Mouse (Mus musculus): ENCODE results near the gene Pitpnm2. TPM values are rescaled to one million over a fixed set of nuclear protein-coding genes. Genes with fewer than 3 reads are reported as not detected.

Gene Pitpnm2
- total and polyA plus RNA-seq, 2 experiments, result 10.6 to 30.3 TPM

DNA sequence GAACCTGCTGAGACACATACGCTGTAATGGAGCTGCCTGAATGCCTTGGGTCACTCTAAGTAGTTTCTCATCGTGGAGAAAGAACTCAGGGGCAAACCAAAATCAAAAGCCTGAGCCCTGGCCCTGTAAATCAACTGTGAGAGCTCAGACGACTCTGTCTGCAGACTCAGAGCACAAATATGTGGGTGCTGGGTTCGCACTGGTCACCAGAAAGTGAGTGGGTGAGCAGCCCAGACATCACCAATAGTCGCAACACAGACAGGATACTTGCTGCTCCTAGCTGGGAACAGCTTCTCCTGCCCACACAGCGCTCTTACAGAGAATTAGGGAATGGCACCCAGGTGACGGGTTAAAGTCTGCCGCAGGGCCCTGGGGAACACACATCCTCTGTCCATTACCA is 4.0 kb upstream of the Pitpnm2 start:
- no peak for TF ChIP-seq CTCF (IDR thresholded peaks at IDR 0.05; ENCODE audit: low read depth, low read length)
- TF ChIP-seq POLR2A (IDR thresholded peaks at IDR 0.05; ENCODE audit: extremely low read depth, insufficient read depth, low read length), result no peak
- Histone ChIP-seq H3K4me3 (ENCODE audit: insufficient read depth, low read depth, low read length) (no peak overlapping the region), H3K36me3 (ENCODE audit: control insufficient read depth, insufficient read depth, low read length) (no peaks in the 10 kb centered on the region), H3K27ac (replicated peaks; ENCODE audit: insufficient read depth, low read depth, low read length) (no peak overlapping the region), H3K4me1 (ENCODE audit: control insufficient read depth, insufficient read depth, low read length) (peaks cover 10% of the 10 kb centered on the region), H3K27me3 (ENCODE audit: control insufficient read depth, insufficient read depth, low read length) (no peaks in the 10 kb centered on the region), H3K9ac (ENCODE audit: low read depth, low read length) (no peak overlapping the region), H3K79me2 (ENCODE audit: control insufficient read depth, insufficient read depth, low read length) (peaks cover 11% of the 10 kb centered on the region; the same call in 1 of the 2 replicates)
- no peak for DNase-seq (ENCODE audit: extremely low read depth, low read depth, low spot score)
- 91% methylated on average over 8 of the region's 8 CpGs for WGBS

DNA sequence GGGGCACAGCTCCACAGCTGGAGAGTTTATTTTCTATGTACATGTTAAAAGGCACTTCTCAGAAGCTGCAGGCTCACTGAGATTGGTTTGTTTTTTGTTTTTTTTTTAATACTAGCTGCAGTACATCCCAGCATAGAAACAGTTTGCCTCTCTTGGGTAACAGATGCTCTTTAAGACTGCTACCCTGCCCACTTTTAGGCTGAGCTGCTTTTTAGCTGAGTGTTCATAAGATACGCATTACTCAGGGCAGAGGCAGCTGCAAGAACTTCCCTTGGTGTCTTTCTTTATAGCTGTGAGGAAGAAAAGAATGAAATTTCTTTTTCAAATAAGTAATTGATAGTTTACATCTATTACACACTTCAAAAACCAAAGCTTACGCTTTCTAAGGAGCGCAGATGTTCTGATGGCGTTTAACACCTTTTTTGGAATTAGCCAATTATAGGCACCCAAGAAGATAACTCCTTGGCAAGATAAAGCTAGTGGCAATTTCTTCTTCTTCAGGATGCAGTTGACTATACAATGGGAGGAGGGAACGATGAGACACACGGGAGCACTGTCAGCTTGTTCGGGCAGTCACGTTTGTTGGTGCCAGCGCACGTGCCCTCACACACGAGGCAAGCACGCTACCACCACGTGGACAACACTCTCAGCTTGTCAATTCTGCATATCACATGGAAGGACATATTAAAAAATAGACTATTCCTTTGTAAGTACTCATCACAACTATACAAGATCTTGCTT is 3.2 kb upstream of the Pitpnm2 start:
- no peak overlapping the region for H3K27ac ChIP-seq (replicated peaks; ENCODE audit: insufficient read depth, low read depth, low read length)
- no peak for TF ChIP-seq CTCF (IDR thresholded peaks at IDR 0.05; ENCODE audit: low read depth, low read length)
- no peak for TF ChIP-seq POLR2A (IDR thresholded peaks at IDR 0.05; ENCODE audit: extremely low read depth, insufficient read depth, low read length)
- DNase-seq (ENCODE audit: extremely low read depth, low read depth, low spot score), result no peak
- no peaks in the 10 kb centered on the region for H3K36me3 ChIP-seq (ENCODE audit: control insufficient read depth, insufficient read depth, low read length)
- H3K79me2 ChIP-seq (ENCODE audit: control insufficient read depth, insufficient read depth, low read length), result peaks cover 14% of the 10 kb centered on the region; the same call in 1 of the 2 replicates
- no peak overlapping the region for H3K9ac ChIP-seq (ENCODE audit: low read depth, low read length)
- H3K4me3 ChIP-seq (ENCODE audit: insufficient read depth, low read depth, low read length), result no peak overlapping the region
- WGBS, result 96% methylated on average over 13 of the region's 13 CpGs
- H3K4me1 ChIP-seq (ENCODE audit: control insufficient read depth, insufficient read depth, low read length), result peaks cover 14% of the 10 kb centered on the region
- no peaks in the 10 kb centered on the region for H3K27me3 ChIP-seq (ENCODE audit: control insufficient read depth, insufficient read depth, low read length)

DNA sequence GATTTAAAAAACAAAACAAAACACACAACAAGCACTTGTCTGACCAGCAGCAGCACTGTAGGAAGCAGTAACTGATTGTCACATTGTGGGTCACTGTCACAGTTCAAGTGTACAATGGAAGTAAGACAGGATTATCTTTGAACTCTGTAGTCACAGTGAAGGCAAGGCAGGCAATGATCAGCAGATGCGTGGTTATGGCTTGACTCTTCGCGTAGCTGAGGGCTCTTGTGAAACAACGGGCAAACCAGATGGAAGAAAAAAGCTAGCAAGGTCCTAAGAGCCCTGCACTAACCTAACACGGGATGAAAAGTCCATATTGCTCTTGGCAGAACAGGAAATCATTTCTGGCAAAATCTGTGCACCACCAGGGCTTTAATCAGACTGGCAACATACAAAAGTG is 1.5 kb upstream of the Pitpnm2 start:
- DNase-seq (ENCODE audit: extremely low read depth, low read depth, low spot score), result peak; percentile 63
- H3K36me3 ChIP-seq (ENCODE audit: control insufficient read depth, insufficient read depth, low read length), result peaks cover 3% of the 10 kb centered on the region; the same call in 1 of the 2 replicates
- peaks cover 27% of the 10 kb centered on the region for H3K79me2 ChIP-seq (ENCODE audit: control insufficient read depth, insufficient read depth, low read length)
- no peak overlapping the region; the same call in 1 of the 2 replicates for H3K27ac ChIP-seq (replicated peaks; ENCODE audit: insufficient read depth, low read depth, low read length)
- H3K4me1 ChIP-seq (ENCODE audit: control insufficient read depth, insufficient read depth, low read length), result peaks cover 18% of the 10 kb centered on the region
- H3K27me3 ChIP-seq (ENCODE audit: control insufficient read depth, insufficient read depth, low read length), result no peaks in the 10 kb centered on the region
- no peak overlapping the region for H3K4me3 ChIP-seq (ENCODE audit: insufficient read depth, low read depth, low read length)
- TF ChIP-seq CTCF (IDR thresholded peaks at IDR 0.05; ENCODE audit: low read depth, low read length) (no peak), POLR2A (IDR thresholded peaks at IDR 0.05; ENCODE audit: extremely low read depth, insufficient read depth, low read length) (no peak)
- no peak overlapping the region; the same call in 1 of the 2 replicates for H3K9ac ChIP-seq (ENCODE audit: low read depth, low read length)
- 14% methylated on average over 5 of the region's 5 CpGs for WGBS

DNA sequence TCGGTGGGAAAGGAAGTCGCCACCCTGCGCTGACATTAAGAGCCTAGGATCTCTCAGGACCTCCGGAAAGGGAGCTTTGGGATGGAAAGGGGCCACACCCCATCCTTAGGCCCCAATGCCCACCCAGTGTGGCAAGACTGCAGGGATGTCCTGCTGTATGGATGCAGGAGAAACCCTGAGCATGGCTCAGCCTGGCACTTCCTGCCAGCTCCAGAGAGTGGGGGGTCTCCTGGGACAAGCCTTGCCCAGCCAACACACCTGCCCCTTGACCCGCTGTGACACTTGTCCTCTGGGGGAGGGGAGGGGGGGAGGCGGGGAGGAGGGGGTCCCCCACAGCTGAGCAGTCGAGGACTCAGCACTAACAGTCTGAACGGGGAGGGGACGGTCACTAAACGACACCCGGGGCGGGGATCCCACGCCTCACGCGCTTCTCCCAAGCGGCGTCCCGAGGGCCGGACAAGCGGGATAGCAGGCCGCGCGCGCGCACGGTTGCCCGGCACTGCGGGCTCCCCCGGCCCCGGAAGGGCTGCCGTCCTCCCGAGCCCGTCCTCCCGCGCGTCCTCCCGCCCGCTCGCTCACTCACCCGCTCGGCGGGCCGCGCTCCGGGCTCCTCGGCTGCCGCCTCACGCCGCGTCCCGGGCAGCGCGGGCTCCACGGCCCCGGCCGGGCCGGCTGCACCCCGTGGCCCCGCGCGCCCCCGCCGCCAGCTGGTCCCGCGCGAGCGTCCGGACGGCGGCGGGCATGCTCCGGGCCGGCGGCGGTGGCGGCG is 531 bp downstream of the Pitpnm2 start:
- Histone ChIP-seq H3K27me3 (ENCODE audit: control insufficient read depth, insufficient read depth, low read length) (no peaks in the 10 kb centered on the region), H3K36me3 (ENCODE audit: control insufficient read depth, insufficient read depth, low read length) (peaks cover 5% of the 10 kb centered on the region), H3K4me3 (ENCODE audit: insufficient read depth, low read depth, low read length) (peak overlapping the region; percentile 80), H3K4me1 (ENCODE audit: control insufficient read depth, insufficient read depth, low read length) (peaks cover 24% of the 10 kb centered on the region), H3K79me2 (ENCODE audit: control insufficient read depth, insufficient read depth, low read length) (peaks cover 44% of the 10 kb centered on the region), H3K9ac (ENCODE audit: low read depth, low read length) (peak overlapping the region; percentile 99), H3K27ac (replicated peaks; ENCODE audit: insufficient read depth, low read depth, low read length) (peak overlapping the region; percentile 78)
- TF ChIP-seq CTCF (IDR thresholded peaks at IDR 0.05; ENCODE audit: low read depth, low read length) (no peak), POLR2A (IDR thresholded peaks at IDR 0.05; ENCODE audit: extremely low read depth, insufficient read depth, low read length) (no peak)
- 4% methylated on average over 75 of the region's 77 CpGs for WGBS
- DNase-seq (ENCODE audit: extremely low read depth, low read depth, low spot score), result no peak

DNA sequence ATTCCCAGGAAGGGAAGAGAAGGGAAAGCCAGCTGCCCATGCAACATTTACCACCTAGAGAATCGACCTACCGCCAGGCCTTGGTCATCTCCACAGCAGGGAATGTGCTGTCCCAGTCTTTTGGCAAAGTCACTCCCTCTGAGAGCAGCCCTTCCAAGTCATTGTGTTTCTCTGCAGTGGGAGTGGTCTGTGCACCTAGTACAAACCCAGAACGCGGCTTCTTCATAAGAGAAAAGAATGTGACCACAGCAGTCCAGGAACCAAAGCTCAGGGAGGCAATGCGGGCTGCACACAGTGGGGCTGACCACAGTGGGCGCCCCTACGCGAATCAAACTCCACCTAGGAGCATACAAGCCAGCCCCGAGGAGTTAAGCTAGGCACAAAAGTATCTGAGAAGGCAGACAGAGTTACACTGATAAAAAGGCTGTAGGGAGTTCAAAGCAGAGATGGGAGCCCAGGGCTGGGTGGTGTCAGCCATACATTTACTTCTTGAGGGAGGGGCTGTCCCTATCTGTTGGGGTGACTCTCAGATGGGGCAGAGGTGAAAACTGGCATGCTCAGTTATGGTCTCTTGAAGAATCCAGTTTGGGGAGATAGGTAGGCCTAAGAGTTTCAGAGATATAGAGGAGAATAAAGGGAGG is 1.5 kb downstream of the Pitpnm2 start:
- H3K79me2 ChIP-seq (ENCODE audit: control insufficient read depth, insufficient read depth, low read length), result peaks cover 51% of the 10 kb centered on the region
- WGBS, result 24% methylated on average over 9 of the region's 9 CpGs
- H3K27me3 ChIP-seq (ENCODE audit: control insufficient read depth, insufficient read depth, low read length), result no peaks in the 10 kb centered on the region
- H3K4me1 ChIP-seq (ENCODE audit: control insufficient read depth, insufficient read depth, low read length), result peaks cover 24% of the 10 kb centered on the region
- TF ChIP-seq CTCF (IDR thresholded peaks at IDR 0.05; ENCODE audit: low read depth, low read length), result no peak
- no peak for TF ChIP-seq POLR2A (IDR thresholded peaks at IDR 0.05; ENCODE audit: extremely low read depth, insufficient read depth, low read length)
- H3K9ac ChIP-seq (ENCODE audit: low read depth, low read length), result peak overlapping the region; percentile 40
- peak overlapping the region; percentile 25 for H3K4me3 ChIP-seq (ENCODE audit: insufficient read depth, low read depth, low read length)
- H3K36me3 ChIP-seq (ENCODE audit: control insufficient read depth, insufficient read depth, low read length), result peaks cover 5% of the 10 kb centered on the region
- peak; percentile 76 for DNase-seq (ENCODE audit: extremely low read depth, low read depth, low spot score)
- peak overlapping the region; percentile 55 for H3K27ac ChIP-seq (replicated peaks; ENCODE audit: insufficient read depth, low read depth, low read length)
